Mouse (Mus musculus): ENCODE results near the gene Mgmt.

The Mgmt gene

GRCm38 (mm10) chr7:137001215-137001614 is 106.8 kb downstream of the Mgmt start:
- no peak for DNase-seq (ENCODE audit: low spot score in 2 of 2)

GRCm38 (mm10) chr7:137001783-137002182 is 107.4 kb downstream of the Mgmt start:
- DNase-seq (ENCODE audit: low spot score in 2 of 2), result peak in 1 of 2 experiments; percentile 3

- no peak for DNase-seq (ENCODE audit: low spot score in 2 of 2)
Measured at GRCm38 (mm10) chr7:137002431-137002830, 108.0 kb downstream of the Mgmt start.

GRCm38 (mm10) chr7:137005293-137005692 is 110.9 kb downstream of the Mgmt start:
- no peak for DNase-seq (ENCODE audit: low spot score in 2 of 2)

- no peak for DNase-seq (ENCODE audit: low spot score in 2 of 2)
Measured at GRCm38 (mm10) chr7:137008321-137008720, 113.9 kb downstream of the Mgmt start.

GRCm38 (mm10) chr7:137009732-137010275 is 115.4 kb downstream of the Mgmt start:
- DNase-seq (ENCODE audit: low spot score in 2 of 2), result no peak

GRCm38 (mm10) chr7:137010451-137010850 is 116.0 kb downstream of the Mgmt start:
- no peak for DNase-seq (ENCODE audit: low spot score in 2 of 2)

GRCm38 (mm10) chr7:137012687-137013086 is 118.3 kb downstream of the Mgmt start:
- DNase-seq (ENCODE audit: low spot score in 2 of 2), result no peak

GRCm38 (mm10) chr7:137013433-137013832 is 119.0 kb downstream of the Mgmt start:
- no peak for DNase-seq (ENCODE audit: low spot score in 2 of 2)

- DNase-seq (ENCODE audit: low spot score in 2 of 2), result no peak
Measured at GRCm38 (mm10) chr7:137018614-137019013, 124.2 kb downstream of the Mgmt start.

GRCm38 (mm10) chr7:137020195-137020594 is 125.8 kb downstream of the Mgmt start:
- no peak for DNase-seq (ENCODE audit: low spot score in 2 of 2)

- DNase-seq (ENCODE audit: low spot score in 2 of 2), result no peak
Measured at GRCm38 (mm10) chr7:137030789-137031188, 136.4 kb downstream of the Mgmt start.

GRCm38 (mm10) chr7:137033177-137033576 is 138.8 kb downstream of the Mgmt start:
- DNase-seq (ENCODE audit: low spot score in 2 of 2), result no peak

GRCm38 (mm10) chr7:137034986-137035385 is 140.6 kb downstream of the Mgmt start:
- no peak for DNase-seq (ENCODE audit: low spot score in 2 of 2)

GRCm38 (mm10) chr7:137035916-137036315 is 141.5 kb downstream of the Mgmt start:
- no peak for DNase-seq (ENCODE audit: low spot score in 2 of 2)

GRCm38 (mm10) chr7:137037471-137037870 is 143.1 kb downstream of the Mgmt start:
- no peak for DNase-seq (ENCODE audit: low spot score in 2 of 2)

- no peak for DNase-seq (ENCODE audit: low spot score in 2 of 2)
Measured at GRCm38 (mm10) chr7:137037872-137038271, 143.5 kb downstream of the Mgmt start.

GRCm38 (mm10) chr7:137038311-137038945 is 144.0 kb downstream of the Mgmt start:
- DNase-seq (ENCODE audit: low spot score in 2 of 2), result no peak

- no peak for DNase-seq (ENCODE audit: low spot score in 2 of 2)
Measured at GRCm38 (mm10) chr7:137038946-137039320, 144.5 kb downstream of the Mgmt start.

GRCm38 (mm10) chr7:137040646-137041045 is 146.2 kb downstream of the Mgmt start:
- DNase-seq (ENCODE audit: low spot score in 2 of 2), result no peak

- DNase-seq (ENCODE audit: low spot score in 2 of 2), result no peak
Measured at GRCm38 (mm10) chr7:137046891-137047290, 152.5 kb downstream of the Mgmt start.

- no peak for DNase-seq (ENCODE audit: low spot score in 2 of 2)
Measured at GRCm38 (mm10) chr7:137048086-137048922, 153.9 kb downstream of the Mgmt start.

- DNase-seq (ENCODE audit: low spot score in 2 of 2), result no peak
Measured at GRCm38 (mm10) chr7:137054343-137054742, 159.9 kb downstream of the Mgmt start.
